Mouse (Mus musculus) MN1 (cell line): Measurements from ENCODE around the gene Rhobtb1.

Experiments used
- DNase-seq: peaks from one replicate; pipeline ENCODE4 v3.0.0-alpha.2; 2016; ENCODE audit warnings: low spot score

Gene Rhobtb1

GRCm38 (mm10) chr10:69247311-69248033 is 96.2 kb downstream of the Rhobtb1 start:
- no peak for DNase-seq

- DNase-seq: no peak
Measured at GRCm38 (mm10) chr10:69248261-69249160, 97.3 kb downstream of the Rhobtb1 start.

- no peak for DNase-seq
Measured at GRCm38 (mm10) chr10:69251254-69251653, 100.0 kb downstream of the Rhobtb1 start.

- DNase-seq: no peak
Measured at GRCm38 (mm10) chr10:69252112-69253074, 101.2 kb downstream of the Rhobtb1 start.

GRCm38 (mm10) chr10:69253075-69253685 is 101.9 kb downstream of the Rhobtb1 start:
- DNase-seq: peak; percentile 79

GRCm38 (mm10) chr10:69253686-69254080 is 102.4 kb downstream of the Rhobtb1 start:
- DNase-seq: no peak

- peak; percentile 11 for DNase-seq
Measured at GRCm38 (mm10) chr10:69254390-69254847, 103.2 kb downstream of the Rhobtb1 start.

GRCm38 (mm10) chr10:69255594-69255993 is 104.4 kb downstream of the Rhobtb1 start:
- DNase-seq: no peak

- no peak for DNase-seq
Measured at GRCm38 (mm10) chr10:69257592-69258133, 106.4 kb downstream of the Rhobtb1 start.

GRCm38 (mm10) chr10:69258588-69258987 is 107.4 kb downstream of the Rhobtb1 start:
- no peak for DNase-seq

GRCm38 (mm10) chr10:69259161-69259560 is 107.9 kb downstream of the Rhobtb1 start:
- DNase-seq: no peak

- DNase-seq: no peak
Measured at GRCm38 (mm10) chr10:69259929-69260328, 108.7 kb downstream of the Rhobtb1 start.

- no peak for DNase-seq
Measured at GRCm38 (mm10) chr10:69262918-69263822, 111.9 kb downstream of the Rhobtb1 start.

- no peak for DNase-seq
Measured at GRCm38 (mm10) chr10:69263906-69264305, 112.7 kb downstream of the Rhobtb1 start.

GRCm38 (mm10) chr10:69265421-69265820 is 114.2 kb downstream of the Rhobtb1 start:
- no peak for DNase-seq

- DNase-seq: no peak
Measured at GRCm38 (mm10) chr10:69268061-69268643, 116.9 kb downstream of the Rhobtb1 start.

GRCm38 (mm10) chr10:69271436-69271835 is 120.2 kb downstream of the Rhobtb1 start:
- no peak for DNase-seq

GRCm38 (mm10) chr10:69274275-69274674 is 123.0 kb downstream of the Rhobtb1 start:
- DNase-seq: no peak

GRCm38 (mm10) chr10:69274705-69275104 is 123.5 kb downstream of the Rhobtb1 start:
- DNase-seq: no peak
